Mouse (Mus musculus) neural tube, embryonic 10.5 days (tissue): ENCODE results near the gene Slc6a20a.
"Not testable (repeated sequence)": the region's sequence is repeated elsewhere in the genome, so short reads cannot be mapped to it uniquely, and the experiment has no call there.

Source experiments
- DNase-seq: peaks from one replicate; pipeline ENCODE4 v3.0.0-alpha.2; 2017; ENCODE audit warnings: low spot score; ENCODE audit errors: extremely low spot score

Slc6a20a gene

GRCm38 (mm10) chr9:123678327-123679105 is at the start of gene Slc6a20a, which contains the start of gene Ccr9:
Gene Slc6a20a (minus strand): TSS chr9:123678885.
Gene Ccr9 (plus strand): TSS chr9:123678439.
- peak; percentile 63 for DNase-seq

- no peak for DNase-seq
These were observed 44.2 kb upstream of the Slc6a20a start for GRCm38 (mm10) chr9:123722737-123723493.

GRCm38 (mm10) chr9:123717186-123718008 is 38.7 kb upstream of the Slc6a20a start, which contains the start of gene Lztfl1:
Gene Lztfl1 (minus strand): TSS chr9:123717697.
- DNase-seq, result peak; percentile 94

- no peak for DNase-seq
These were observed 37.6 kb upstream of the Slc6a20a start for GRCm38 (mm10) chr9:123716301-123716700.

GRCm38 (mm10) chr9:123713111-123713510 is 34.4 kb upstream of the Slc6a20a start:
- no peak for DNase-seq

- no peak for DNase-seq
These were observed 30.5 kb upstream of the Slc6a20a start for GRCm38 (mm10) chr9:123709226-123709625.

GRCm38 (mm10) chr9:123701822-123702221 is 23.1 kb upstream of the Slc6a20a start:
- DNase-seq, result no peak

- DNase-seq, result no peak
These were observed 17.1 kb upstream of the Slc6a20a start for GRCm38 (mm10) chr9:123695634-123696302.

- DNase-seq, result no peak
These were observed 9.5 kb upstream of the Slc6a20a start for GRCm38 (mm10) chr9:123688227-123688626.

- no peak for DNase-seq
These were observed 7.5 kb upstream of the Slc6a20a start for GRCm38 (mm10) chr9:123686206-123686605.

- no peak for DNase-seq
These were observed 5.0 kb upstream of the Slc6a20a start for GRCm38 (mm10) chr9:123683704-123684103.

GRCm38 (mm10) chr9:123679198-123679597 is 513 bp upstream of the Slc6a20a start:
- DNase-seq, result peak; percentile 28

- peak; percentile 21 for DNase-seq
These were observed 13.0 kb downstream of the Slc6a20a start for GRCm38 (mm10) chr9:123665645-123666044.

- not testable (repeated sequence) for DNase-seq
These were observed 18.6 kb downstream of the Slc6a20a start for GRCm38 (mm10) chr9:123659986-123660676.

- DNase-seq, result no peak
These were observed 19.7 kb downstream of the Slc6a20a start for GRCm38 (mm10) chr9:123658981-123659380.

GRCm38 (mm10) chr9:123657457-123657856 is 21.2 kb downstream of the Slc6a20a start:
- DNase-seq, result no peak

- DNase-seq, result no peak
These were observed 27.3 kb downstream of the Slc6a20a start for GRCm38 (mm10) chr9:123651369-123651768.

GRCm38 (mm10) chr9:123649785-123650511 is 28.7 kb downstream of the Slc6a20a start:
- DNase-seq, result no peak

- no peak for DNase-seq
These were observed 38.6 kb downstream of the Slc6a20a start for GRCm38 (mm10) chr9:123640106-123640505.

- DNase-seq, result no peak
These were observed 40.0 kb downstream of the Slc6a20a start for GRCm38 (mm10) chr9:123638668-123639089.
